In the genomic region with DNA sequence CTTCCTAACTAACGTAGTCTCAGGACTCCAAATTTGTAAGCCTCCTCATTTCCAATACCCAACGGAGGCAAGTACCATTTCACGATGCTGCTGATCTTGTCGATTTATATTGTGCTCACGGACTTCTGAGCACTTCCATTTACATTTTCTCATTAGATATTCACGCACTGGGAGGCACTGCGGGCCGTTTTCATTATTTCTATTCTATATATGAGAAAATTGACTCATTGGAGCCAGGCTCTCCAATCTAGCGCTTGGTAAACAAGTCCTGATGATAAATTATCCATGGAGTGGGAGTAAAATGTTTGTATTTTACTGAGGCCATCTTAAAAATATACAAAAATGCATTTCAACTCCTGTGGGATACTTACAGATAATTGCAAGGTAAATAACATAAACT, we compare ENCODE assay signal across 20 mouse cellular contexts. TPM values are rescaled to one million over a fixed set of nuclear protein-coding genes. Genes with fewer than 3 reads are reported as not detected.
"Had no signal": no experiment of that assay in that cellular context is flagged by ENCODE, and none has a peak within 500 bp of the region (broad histone marks: within the 10 kb centered on the region; RNA-seq: fewer than 3 reads in every experiment).

No protein-coding gene starts in this region.

- ATAC-seq: intestine, embryonic 16.5 days; liver, postnatal 0 days; midbrain, embryonic 15.5 days had no signal

- DNase-seq: kidney, adult 18-20 months; kidney, adult 9 months; kidney, postnatal 14 days; kidney, postnatal 4 days; left cerebral cortex, postnatal 4 days; liver, postnatal 0 days; right cerebral cortex, adult 18-20 months; right cerebral cortex, postnatal 14 days; right cerebral cortex, postnatal 4 days; thymus, adult 2 months; thymus, postnatal 14 days; thymus, postnatal 4 days had no signal

- H3K27ac ChIP-seq: limb, embryonic 12.5 days; limb, embryonic 15.5 days; liver, embryonic 14.5 days; midbrain, embryonic 15.5 days; stomach, postnatal 0 days had no signal

- H3K9me3 ChIP-seq: limb, embryonic 12.5 days; limb, embryonic 15.5 days; midbrain, embryonic 15.5 days had no signal

- H3K36me3 ChIP-seq: limb, embryonic 12.5 days; limb, embryonic 15.5 days; midbrain, embryonic 15.5 days had no signal

- H3K9ac ChIP-seq: limb, embryonic 12.5 days; limb, embryonic 15.5 days; liver, embryonic 14.5 days; liver, postnatal 0 days; midbrain, embryonic 15.5 days had no signal

- H3K4me2 ChIP-seq: limb, embryonic 12.5 days; limb, embryonic 15.5 days; liver, embryonic 11.5 days; midbrain, embryonic 15.5 days had no signal

- H3K4me3 ChIP-seq: limb, embryonic 12.5 days; limb, embryonic 15.5 days; midbrain, embryonic 15.5 days had no signal

- H3K4me1 ChIP-seq: limb, embryonic 12.5 days; limb, embryonic 15.5 days; midbrain, embryonic 15.5 days had no signal

- H3K27me3 ChIP-seq: limb, embryonic 12.5 days; limb, embryonic 15.5 days; midbrain, embryonic 15.5 days had no signal

RNA-seq across cellular contexts. Expression of a gene that starts 21.5 kb away (rescaled TPM):
- polyA plus RNA-seq: liver, postnatal 0 days; midbrain, embryonic 15.5 days; neural tube, embryonic 11.5 days had no signal
